Mouse (Mus musculus): ENCODE results near the gene Slc4a4.
A peak's percentile ranks its signal among the peaks of the same experiment; 100 is the strongest.
"Not testable (repeated sequence)": the region's sequence is repeated elsewhere in the genome, so short reads cannot be mapped to it uniquely, and the experiment has no call there.

Slc4a4 gene

DNA sequence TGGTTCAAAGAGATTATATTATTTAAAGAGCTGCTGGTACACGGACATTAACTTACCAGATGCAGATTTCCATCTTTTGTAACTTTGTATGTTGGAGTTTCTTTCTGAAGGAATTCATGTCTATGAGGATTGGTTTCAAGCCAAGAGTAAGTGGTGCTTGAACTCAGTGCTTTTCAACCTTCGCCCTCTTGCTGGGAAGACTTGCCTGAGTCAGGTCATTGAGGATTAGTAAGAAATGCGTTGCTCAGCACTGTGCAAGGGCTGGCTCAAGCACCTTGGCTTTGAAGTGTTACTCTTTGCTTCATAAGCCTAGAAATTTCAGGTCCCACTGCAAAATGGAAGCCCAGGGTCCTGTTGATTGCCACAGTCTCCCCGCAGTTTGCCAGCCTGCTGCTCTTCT lies 196.9 kb downstream of the Slc4a4 start:
- no peak for DNase-seq (ENCODE audit: low read depth)

DNA sequence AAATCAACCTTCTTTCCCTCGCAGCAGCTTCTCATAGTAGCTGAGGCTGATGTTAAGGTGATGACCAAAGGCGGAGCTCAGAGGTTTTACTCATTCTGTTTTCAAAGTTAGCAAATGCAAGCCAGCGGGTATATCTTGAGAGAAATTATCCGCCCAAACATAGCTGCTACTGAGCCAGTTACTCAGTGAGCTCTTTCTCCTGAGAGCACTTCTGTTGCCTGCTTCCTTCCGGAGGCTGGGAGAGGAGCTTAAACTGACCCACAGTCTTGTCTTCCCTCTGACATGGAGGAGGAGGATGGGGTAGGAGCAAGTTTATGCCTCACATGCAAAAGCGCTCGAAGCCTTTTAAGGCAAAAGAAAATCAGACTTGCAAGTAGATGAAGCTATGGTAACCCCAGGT lies 201.3 kb downstream of the Slc4a4 start:
- no peak for DNase-seq (ENCODE audit: low read depth)

DNA sequence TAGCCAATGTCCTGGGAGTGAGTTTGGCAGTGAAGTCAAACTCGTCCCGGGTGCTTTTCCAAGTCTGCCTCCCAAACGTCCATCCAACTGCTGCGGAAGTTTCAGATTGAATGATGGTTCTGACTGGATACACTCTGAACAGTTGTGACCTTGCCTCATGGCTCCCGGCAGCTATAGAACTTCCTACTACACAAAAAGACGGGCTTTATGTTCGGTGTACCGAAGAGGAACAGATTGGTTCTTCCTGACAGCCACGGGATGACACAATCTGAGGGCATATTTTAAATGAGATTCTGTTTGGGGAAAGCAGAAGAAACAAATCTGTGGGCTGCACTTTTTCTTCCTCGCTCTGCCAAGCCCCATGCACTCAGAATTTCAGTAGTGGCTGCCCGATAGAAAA lies 201.8 kb downstream of the Slc4a4 start:
- DNase-seq (ENCODE audit: low read depth) = no peak

DNA sequence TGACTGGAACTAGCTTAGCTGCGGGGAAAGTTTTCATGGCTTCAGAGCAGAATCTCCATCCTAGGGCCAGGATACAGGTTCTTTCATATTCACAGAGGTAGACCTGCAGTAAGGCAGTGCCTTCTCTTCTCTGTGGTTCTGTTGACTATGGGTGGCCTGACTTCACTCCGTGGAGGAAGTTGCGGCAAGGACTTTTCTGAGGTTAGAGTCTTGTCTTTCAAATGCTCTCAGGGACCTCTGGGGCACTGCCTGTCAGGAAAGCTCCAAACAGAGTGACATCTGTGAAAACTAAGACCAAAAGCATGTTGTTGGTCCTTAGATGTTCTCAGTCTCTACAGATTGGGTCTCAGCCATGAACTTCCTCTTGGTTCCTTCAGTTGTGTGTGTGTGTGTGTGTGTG lies 203.5 kb downstream of the Slc4a4 start:
- DNase-seq (ENCODE audit: low read depth) = no peak

DNA sequence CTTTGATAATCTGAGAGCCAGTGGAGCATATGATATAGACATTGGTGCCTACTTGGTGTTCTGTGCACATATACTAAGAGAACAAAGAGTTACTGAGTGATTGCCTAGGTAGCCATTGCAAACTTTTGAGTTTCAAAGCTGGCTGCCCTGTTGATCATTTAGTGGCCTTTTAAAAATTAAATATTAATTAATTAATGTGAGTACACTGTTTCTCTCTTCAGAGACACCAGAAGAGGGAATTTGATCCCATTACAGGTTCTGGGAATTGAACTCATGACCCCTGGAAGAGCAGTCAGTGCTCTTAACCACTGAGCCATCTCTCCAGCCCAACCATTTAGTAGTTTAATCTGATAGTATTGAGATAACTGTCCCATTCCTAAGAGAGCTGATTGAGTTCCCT lies 209.8 kb downstream of the Slc4a4 start:
- no peak for DNase-seq (ENCODE audit: low read depth)

DNA sequence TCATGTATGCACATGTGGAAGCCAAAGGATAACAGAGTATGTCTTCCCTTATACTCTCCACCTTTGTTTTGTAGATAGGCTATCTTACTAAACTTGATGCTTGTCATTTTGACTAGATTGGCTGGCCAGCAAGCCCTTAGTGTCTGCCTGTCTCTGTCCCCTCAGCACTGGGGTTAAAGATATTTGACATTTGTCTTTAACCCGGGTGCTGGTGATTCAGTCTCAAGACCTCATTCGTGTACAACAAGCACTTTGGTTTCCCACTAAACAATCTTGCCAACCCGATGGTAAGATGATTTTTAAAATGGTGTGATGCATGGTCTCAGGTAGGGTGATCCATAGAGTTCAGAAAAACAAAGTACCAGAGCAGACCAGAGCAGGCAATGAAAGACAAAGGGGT lies 210.7 kb downstream of the Slc4a4 start:
- DNase-seq (ENCODE audit: low read depth) = no peak

DNA sequence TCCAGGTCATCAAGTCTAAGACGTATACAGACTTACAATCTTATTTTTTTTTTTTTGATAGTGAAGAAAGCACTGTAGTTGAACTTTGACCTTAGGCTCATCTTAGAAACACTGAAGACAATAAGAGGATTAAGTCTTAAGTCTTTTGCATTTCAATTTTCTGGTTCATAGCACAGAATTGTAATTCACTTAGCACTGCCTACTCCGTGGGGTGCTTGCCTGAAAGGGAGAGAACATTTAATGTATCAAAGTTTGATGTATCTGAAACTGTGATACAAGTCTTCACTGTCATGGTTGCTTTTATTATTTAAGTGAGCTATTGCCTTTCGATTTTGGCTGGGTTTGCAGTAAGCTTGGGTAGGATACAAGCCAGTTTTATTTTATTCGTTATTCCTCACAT lies 211.5 kb downstream of the Slc4a4 start:
- DNase-seq (ENCODE audit: low read depth) = no peak

DNA sequence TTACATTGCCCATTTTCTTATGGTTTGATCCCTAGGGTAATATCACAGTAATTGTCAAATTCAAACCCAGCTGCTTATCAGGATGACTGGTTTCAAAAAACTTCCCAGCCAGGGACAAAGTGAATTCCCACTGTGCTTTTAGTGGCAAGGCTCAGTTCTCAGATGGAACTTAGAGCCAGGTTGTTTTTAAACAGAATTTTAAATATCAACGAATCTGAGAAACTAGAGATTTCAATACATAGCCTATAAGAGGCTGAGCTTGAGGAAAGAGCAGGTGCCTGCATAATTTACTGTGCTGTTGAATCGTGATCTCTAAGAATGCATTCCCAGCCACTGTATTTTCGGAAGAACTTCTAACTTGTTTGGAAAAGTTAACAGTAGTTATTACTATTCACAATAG lies 213.3 kb downstream of the Slc4a4 start:
- no peak for DNase-seq (ENCODE audit: low read depth)

DNA sequence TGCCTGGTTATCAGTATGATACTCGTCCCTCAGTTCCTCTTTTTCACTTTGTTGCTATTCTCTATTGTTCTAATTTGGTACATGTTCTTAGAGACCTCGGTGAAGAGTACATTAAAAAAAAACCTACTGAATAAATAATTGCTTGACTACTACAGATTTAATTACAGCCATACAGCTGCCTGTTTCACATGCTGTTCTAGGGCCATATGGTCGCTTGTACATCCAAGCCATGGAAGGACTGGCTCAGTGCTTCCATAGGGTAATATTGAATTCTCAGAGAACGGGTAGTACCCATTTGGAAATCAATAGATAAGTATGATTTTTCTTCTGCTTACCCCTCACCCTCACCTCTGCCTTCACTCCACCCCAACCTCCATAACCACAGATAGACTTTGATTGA lies 215.9 kb downstream of the Slc4a4 start:
- no peak for DNase-seq (ENCODE audit: low read depth)

DNA sequence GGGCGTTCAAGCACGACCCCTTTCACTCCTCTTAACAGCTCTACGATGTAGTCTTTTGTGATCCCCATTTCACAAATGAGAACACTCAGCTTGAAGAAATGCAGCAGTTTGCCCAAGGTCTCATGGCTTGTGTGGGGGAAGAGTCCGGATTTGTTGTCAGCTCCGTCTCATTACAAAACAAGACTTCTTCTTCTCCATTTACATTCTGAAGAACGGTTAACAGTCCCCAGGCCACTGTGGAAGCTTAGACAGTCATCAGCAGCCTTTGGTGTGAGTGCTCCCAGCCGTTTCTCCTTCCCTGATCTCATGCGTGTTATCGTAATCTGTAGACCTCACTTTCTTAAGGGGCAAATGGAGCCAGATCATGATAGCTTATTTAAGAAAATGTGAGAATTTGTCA lies 218.7 kb downstream of the Slc4a4 start:
- no peak for DNase-seq (ENCODE audit: low read depth)

DNA sequence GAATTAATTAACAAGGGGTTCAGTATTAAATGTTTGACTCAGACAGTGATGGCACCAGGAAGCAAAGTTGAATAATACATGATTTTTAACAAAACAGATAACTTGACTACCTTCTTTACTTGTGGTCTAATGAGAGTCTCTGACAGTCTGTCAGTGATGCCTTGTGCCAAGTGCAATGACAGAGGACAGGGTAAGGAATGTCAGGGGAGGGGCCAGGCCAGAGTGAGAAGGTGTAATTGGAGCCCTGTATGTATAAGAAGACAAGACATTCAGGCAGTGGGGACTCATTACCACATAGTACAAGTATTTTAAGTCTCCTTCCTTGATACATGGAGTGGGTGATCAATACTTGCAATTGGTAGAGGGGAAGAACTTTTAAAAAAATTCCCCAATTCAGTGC lies 219.6 kb downstream of the Slc4a4 start:
- no peak for DNase-seq (ENCODE audit: low read depth)

DNA sequence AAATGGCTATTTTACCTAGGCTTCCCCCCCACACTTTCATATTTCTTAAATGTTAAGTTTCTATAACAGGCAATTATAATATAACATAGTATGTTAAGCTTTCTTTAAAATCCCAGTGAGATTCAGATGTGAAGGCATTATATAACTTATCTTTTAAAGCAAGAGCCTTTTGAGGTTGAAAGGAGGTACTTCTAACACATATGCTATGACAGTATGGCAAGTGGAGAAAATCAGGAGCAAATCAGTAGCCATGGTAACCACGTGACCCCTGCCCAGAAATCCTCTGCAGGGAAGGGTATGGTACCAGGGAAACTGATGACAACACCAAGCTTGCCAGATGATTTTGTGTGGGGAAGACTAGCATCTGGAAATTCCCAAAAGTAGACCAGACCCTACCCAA lies 222.2 kb downstream of the Slc4a4 start:
- DNase-seq (ENCODE audit: low read depth) = no peak

DNA sequence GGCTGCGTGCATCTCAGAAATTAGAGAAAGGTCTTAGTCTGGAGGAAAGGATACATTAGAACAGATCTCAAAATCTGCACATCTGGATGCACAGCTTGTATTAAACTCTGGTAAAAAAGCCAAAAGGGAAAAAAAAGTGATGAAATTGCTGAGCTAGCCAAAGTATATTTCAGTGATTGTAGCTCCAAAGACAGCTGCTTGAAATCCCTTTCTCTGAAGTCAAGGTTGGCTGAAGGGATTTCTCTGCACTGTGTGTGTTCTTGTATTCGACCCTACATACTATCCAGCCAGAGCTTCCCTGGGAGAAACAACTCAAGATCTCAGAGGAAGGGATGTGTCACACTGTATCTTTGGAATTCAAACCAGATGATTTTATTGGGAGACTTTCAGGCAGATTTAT lies 223.2 kb downstream of the Slc4a4 start:
- no peak for DNase-seq (ENCODE audit: low read depth)

DNA sequence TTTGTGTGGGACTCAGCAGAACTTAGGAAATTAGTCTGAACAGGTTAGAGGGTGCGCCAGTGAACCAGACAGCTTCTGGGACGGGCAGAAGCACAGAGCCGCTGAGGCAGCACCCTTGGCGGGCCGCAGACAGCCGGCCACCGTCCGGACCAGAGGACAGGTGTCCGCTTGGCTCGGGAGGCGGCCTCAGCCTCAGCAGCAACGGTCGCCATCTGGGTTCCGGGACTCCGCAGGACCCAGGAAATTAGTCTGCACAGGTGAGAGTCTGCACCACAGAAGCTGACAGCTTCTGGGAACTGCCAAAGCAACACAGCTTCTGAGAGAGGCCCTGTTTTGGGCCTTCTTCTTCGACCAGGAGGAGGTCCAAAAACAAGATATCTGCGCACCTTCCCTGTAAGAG lies 225.4 kb downstream of the Slc4a4 start:
- DNase-seq (ENCODE audit: low read depth) = not testable (repeated sequence)

DNA sequence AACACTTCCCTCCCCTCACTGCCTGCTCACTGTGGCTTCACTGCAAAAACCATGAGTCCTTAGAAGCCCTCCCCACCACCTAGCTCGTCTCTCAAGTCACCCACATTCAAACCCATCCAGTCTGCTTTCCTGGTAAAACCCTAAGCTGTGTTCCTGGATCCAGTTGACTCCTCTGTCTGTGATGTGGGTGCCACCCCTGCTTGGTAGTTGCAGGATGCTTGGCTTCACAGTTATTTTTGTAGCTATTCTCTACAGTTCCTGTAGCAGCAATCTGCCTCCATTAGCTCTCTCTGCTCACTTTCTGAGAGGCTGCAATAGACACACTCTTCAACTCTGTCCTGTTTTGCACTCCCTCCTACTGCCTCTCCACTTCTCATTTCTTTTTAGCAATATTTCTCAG lies 234.3 kb downstream of the Slc4a4 start:
- DNase-seq (ENCODE audit: low read depth) = no peak

DNA sequence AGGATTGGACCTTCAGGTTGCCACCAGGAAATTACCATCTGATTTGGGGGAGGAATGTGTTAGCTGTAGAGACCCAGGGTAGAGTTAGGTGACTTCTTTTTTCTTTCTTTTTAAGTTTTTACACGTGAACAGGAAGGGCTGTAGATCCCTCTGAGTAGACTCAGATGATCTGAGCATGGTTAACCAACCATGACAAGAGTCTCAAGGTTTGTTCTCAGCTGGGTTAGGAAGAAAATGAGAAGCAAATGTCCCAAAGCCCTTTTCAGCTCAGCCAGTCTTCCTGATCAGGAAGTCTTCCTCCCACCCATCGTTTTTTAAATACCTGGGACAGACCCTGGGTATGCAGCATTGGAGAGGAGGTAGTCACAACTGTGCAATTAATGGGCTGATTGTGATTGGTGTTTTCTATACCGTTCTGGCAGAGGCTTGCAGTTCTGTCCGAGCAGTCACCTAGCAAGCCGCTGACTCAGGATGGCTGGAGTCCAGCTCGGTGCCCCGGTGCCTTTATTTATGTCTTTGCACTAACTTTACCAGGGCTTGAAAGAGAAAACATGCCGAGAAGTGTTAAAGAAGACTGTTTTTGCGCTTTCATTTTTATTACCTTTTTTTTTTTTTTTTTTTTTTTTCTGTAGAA lies 236.8 kb downstream of the Slc4a4 start:
- no peak for DNase-seq (ENCODE audit: low read depth)

DNA sequence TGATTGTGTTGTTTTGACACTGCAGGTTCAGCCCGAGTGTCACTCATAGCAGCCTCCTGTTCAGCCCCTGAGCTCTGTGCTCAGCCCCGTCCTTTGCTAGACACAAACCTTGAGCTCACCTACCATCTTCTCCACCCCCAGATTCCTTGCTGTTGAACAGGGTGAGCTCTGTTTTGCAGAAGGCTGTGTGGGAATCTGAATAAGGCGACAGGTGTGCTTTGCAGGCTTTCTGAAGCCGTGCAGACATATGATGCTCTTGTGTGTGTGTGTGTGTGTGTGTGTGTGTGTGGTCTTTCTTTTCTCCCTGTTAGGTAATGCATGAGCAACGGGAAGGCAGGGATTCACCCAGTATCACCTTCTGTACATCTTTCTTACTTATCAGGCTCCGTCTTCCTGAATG lies 241.6 kb downstream of the Slc4a4 start:
- DNase-seq (ENCODE audit: low read depth) = no peak

DNA sequence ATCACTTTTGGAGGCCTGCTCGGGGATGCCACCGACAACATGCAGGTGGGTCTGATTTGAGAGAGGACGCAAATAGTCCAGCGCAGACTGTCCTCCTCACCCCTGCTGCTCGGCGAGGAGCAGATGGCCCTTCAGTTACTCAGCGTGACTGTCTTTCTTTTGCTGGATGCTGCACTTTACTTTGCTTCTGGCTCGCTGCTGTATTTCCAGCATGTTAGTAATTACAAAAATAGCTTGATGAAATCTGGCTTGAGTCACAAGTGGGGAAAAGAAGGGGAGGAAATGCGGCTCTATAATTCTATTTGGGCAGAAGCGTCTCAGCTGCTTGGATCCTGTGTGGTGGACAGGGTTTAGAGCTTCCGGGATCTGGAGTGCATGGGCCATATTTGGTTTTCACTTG lies 249.2 kb downstream of the Slc4a4 start:
- no peak for DNase-seq (ENCODE audit: low read depth)

DNA sequence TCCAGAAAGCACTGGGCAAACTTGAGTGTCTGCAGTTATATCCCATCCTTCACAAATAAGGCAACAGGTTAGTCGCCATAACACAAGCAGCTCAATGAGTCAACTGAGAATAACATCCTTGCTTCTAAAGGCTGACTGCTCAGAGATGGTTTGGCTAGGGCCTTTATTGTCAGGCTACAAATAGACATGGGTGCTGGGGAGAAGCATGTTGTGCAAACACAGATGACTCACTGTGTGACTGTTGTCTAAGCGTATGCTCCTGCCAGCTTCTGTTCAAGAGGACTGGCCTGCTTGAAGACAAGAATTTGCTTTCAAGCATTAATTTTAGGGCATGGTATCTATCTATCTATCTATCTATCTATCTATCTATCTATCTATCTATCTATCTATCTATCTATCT lies 253.5 kb downstream of the Slc4a4 start:
- no peak for DNase-seq (ENCODE audit: low read depth)

DNA sequence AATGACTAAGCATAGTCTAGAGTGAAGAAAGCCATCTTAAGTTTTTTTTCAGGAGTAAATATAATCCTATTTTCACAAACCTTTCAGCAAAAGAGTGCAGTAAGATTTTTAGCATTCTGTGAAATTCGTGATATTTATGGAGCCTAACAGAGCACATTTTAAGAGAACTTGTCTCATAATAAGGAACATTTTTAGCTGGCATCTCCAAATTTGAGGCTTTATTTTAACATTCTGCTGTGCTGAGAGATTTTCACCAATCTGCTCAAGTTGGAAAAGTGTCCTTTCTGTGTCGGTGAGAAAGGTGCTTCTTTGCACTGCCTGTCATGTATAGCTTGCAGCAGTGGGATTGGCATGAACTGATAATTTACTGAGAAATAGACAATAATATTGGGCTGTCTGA lies 255.1 kb downstream of the Slc4a4 start:
- DNase-seq (ENCODE audit: low read depth) = no peak

DNA sequence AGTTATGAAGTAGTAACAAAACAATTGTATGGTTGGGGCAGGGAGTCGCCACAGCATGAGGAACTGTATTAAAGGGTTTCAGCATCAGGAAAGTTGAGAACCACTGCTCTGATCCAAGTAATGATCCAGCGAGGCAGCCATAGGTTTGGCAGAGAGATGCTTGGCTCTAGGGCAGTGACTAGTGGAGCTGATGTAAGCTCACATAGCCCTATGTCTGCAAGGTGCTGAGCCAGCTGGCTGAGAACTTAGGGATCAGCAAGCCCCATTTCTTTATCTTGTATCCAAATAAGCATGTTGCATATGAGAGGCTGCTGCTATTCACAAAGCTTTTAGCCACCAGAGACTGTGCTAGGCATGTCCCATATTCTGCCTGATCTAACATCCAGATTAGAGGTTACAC lies 259.7 kb downstream of the Slc4a4 start:
- no peak for DNase-seq (ENCODE audit: low read depth)

DNA sequence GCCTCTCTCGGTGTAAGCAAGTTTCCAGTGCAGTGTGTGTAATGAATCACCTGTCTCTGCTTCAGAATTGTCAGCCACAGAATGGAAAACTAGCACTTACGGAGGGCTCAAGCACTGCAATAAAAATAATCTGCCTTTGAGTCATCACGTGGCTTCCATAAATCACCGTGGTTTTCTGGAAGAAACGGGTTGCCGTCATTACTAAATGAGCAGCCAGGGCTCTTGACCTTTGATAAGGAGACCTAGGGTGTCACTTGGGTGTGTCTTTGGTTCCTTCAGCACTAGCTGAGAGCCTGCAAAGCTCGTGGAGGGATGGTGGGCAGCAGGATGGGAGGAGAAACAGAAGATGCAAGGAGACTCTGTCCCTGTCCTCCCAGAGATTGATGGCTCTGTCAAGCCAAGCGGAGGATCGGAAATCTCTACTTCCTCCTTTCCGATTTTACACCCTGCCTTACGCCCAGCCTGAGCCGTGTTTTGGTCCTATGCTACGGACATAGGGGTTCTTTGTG lies 260.7 kb downstream of the Slc4a4 start:
- DNase-seq (ENCODE audit: low read depth) = peak; percentile 1

DNA sequence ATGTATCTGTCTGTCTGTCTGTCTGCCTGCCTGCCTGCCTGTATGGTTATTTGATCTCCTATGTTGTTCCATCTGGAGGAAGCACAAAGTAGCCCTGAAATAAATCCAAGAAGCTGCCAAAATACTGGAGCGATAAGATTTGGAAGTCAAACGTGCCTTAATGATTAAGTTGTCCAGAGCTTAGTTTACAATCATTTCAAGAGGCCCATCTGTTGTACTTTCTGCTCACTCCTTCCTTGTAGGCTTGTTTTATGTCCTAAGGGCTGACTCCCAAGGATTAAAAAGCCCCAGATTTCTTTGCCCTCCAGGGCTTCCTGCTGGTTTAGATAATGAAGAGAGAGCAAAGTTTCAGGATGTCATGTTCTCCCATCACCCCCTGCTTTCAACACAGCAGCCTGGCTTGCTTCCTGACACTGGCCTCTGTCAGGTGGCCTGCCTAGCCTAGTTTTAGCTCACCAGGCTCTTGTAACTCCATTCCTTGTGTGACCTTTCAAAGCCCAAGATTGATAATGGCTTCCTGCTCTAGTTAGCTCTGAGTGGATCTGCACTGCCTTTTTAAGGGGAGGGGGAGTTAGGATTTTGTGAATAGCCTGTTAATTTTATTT lies 262.9 kb downstream of the Slc4a4 start:
- DNase-seq (ENCODE audit: low read depth) = no peak

DNA sequence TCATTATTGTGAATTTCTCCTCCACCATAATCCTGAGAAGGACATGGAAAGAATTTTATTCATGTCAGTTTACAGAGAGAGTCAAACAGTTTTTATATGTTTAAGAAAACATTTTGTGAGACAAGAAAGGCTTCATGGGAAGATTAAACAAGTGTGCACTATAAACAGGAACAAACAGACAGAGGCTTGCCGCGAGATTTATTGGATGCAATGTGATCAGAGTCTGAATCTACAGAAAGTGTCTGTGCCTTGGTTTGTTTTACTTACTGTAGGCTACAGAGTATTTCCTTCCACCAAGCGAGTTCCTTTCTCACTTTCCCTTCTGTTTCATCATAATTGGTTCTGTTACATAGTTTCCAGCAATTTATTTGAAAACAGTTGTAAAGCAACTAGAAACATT lies 264.5 kb downstream of the Slc4a4 start:
- no peak for DNase-seq (ENCODE audit: low read depth)

Measured in induced T-regulatory cell, adult 2 months (primary cell).